Mouse (Mus musculus) CH12.LX (cell line): Measurements from ENCODE around the gene H1foo. TPM values are rescaled to one million over a fixed set of nuclear protein-coding genes. Genes with fewer than 3 reads are reported as not detected.

ENCODE experiments used
- DNase-seq: peaks from one replicate; pipeline ENCODE4 v3.0.0-alpha.2; 2013; ENCODE audit errors: extremely low read depth
- H3K27ac ChIP-seq: 2 replicates; pipeline ENCODE4 v1.5.1; 2012; ENCODE audit warnings: low read depth, mild to moderate bottlenecking, control low read depth, moderate library complexity; ENCODE audit not compliant: insufficient read depth
- H3K27me3 ChIP-seq: replicated peaks from 2 replicates; pipeline ENCODE3; 2012; ENCODE audit warnings: inconsistent platforms
- H3K36me3 ChIP-seq, 2 experiments: replicated peaks in 1 of 2; 2 replicates each; pipeline versions ENCODE3 to v1.6.1; 2012; ENCODE audit warnings: inconsistent platforms in 1 of 2, low read length in 1 of 2, mild to moderate bottlenecking in 1 of 2, mixed read lengths in 1 of 2, moderate library complexity in 1 of 2; ENCODE audit not compliant: control insufficient read depth in 1 of 2, insufficient read depth in 1 of 2
- H3K4me1 ChIP-seq, 2 experiments: 2 replicates each; pipeline ENCODE4 v1.6.1; 2012; ENCODE audit warnings: inconsistent platforms in 1 of 2, moderate library complexity in 1 of 2; ENCODE audit not compliant: insufficient read depth in 2 of 2, control insufficient read depth in 1 of 2
- H3K4me2 ChIP-seq: 2 replicates; pipeline ENCODE4 v1.6.1; 2012; ENCODE audit warnings: low read depth, mild to moderate bottlenecking, control low read depth; ENCODE audit not compliant: poor library complexity, insufficient read depth, severe bottlenecking
- H3K4me3 ChIP-seq, 3 experiments: fragments of 150-350 bp in 1 of 3; sonication (generic) in 1 of 3; replicated peaks in 1 of 3; 2 replicates each; pipeline versions ENCODE3 to v1.5.1; 2011 to 2012; ENCODE audit warnings: low read depth in 2 of 3, low read length in 2 of 3, mild to moderate bottlenecking in 2 of 3, moderate library complexity in 2 of 3, control low read depth in 1 of 3, improper control_type of control experiment in 1 of 3, inconsistent platforms in 1 of 3, mixed read lengths in 1 of 3; ENCODE audit not compliant: poor library complexity in 1 of 3
- H3K79me2 ChIP-seq: replicated peaks from 2 replicates; pipeline ENCODE4 v1.6.1; 2012; ENCODE audit warnings: mild to moderate bottlenecking, moderate library complexity; ENCODE audit not compliant: control insufficient read depth, poor library complexity, insufficient read depth, severe bottlenecking; ENCODE audit errors: extremely low read depth
- H3K9ac ChIP-seq: 2 replicates; pipeline ENCODE4 v1.6.1; 2012; ENCODE audit warnings: low read depth, mild to moderate bottlenecking, control low read depth, moderate library complexity; ENCODE audit not compliant: insufficient read depth
- H3K9me3 ChIP-seq: replicated peaks from 2 replicates; pipeline ENCODE3; 2012; ENCODE audit warnings: low read length, inconsistent platforms, mixed read lengths
- E2F4 ChIP-seq: IDR thresholded peaks from 2 replicates; pipeline ENCODE4 v1.6.1; 2011; ENCODE audit warnings: low read depth, low read length, improper control_type of control experiment; ENCODE audit not compliant: insufficient replicate concordance
- ELF1 ChIP-seq: IDR thresholded peaks from 2 replicates; pipeline ENCODE4 v1.6.1; 2014; ENCODE audit warnings: low read depth, mild to moderate bottlenecking, inconsistent platforms, low read length, improper control_type of control experiment
- EP300 ChIP-seq: IDR thresholded peaks from 2 replicates; pipeline ENCODE4 v1.6.1; 2011; ENCODE audit warnings: low read length, improper control_type of control experiment
- GABPA ChIP-seq: IDR thresholded peaks from 2 replicates; pipeline ENCODE4 v1.6.1; 2012; ENCODE audit warnings: low read depth, low read length, improper control_type of control experiment, inconsistent platforms; ENCODE audit not compliant: insufficient replicate concordance
- HCFC1 ChIP-seq: IDR thresholded peaks from 2 replicates; pipeline ENCODE4 v1.6.1; 2012; ENCODE audit warnings: low read depth, mild to moderate bottlenecking, inconsistent platforms, low read length, improper control_type of control experiment
- IRF4 ChIP-seq: IDR thresholded peaks from 2 replicates; pipeline ENCODE4 v1.6.1; 2014; ENCODE audit warnings: low read depth, mild to moderate bottlenecking, inconsistent platforms, low read length, improper control_type of control experiment
- MAFK ChIP-seq: IDR thresholded peaks from 2 replicates; pipeline ENCODE4 v1.6.1; 2011; ENCODE audit warnings: low read length, improper control_type of control experiment; ENCODE audit not compliant: insufficient replicate concordance
- MAX ChIP-seq: IDR thresholded peaks from 2 replicates; pipeline ENCODE4 v1.6.1; 2011; ENCODE audit warnings: low read length, improper control_type of control experiment
- MAZ ChIP-seq: IDR thresholded peaks from 2 replicates; pipeline ENCODE4 v1.6.1; 2012; ENCODE audit warnings: low read depth, mild to moderate bottlenecking, inconsistent platforms, low read length, improper control_type of control experiment, moderate library complexity
- MXI1 ChIP-seq: IDR thresholded peaks from 2 replicates; pipeline ENCODE4 v1.6.1; 2011; ENCODE audit warnings: mild to moderate bottlenecking, low read depth, low read length, improper control_type of control experiment
- MYC ChIP-seq: IDR thresholded peaks from 2 replicates; pipeline ENCODE4 v1.6.1; 2011; ENCODE audit warnings: low read depth, mild to moderate bottlenecking, improper control_type of control experiment, low read length
- NELFE ChIP-seq: IDR thresholded peaks from 2 replicates; pipeline ENCODE4 v1.6.1; 2011; ENCODE audit warnings: low read depth, low read length, improper control_type of control experiment
- POLR2AphosphoS2 ChIP-seq: IDR thresholded peaks from 2 replicates; pipeline ENCODE4 v1.6.1; 2011; ENCODE audit warnings: low read depth, low read length, improper control_type of control experiment
- SMC3 ChIP-seq: IDR thresholded peaks from 2 replicates; pipeline ENCODE4 v1.6.1; 2011; ENCODE audit warnings: low read depth, low read length, improper control_type of control experiment
- TBP ChIP-seq: conservative IDR thresholded peaks from 2 replicates; pipeline ENCODE4 v1.6.1; 2011; ENCODE audit warnings: low read depth, low read length, improper control_type of control experiment
- ZC3H11A ChIP-seq: IDR thresholded peaks from 2 replicates; pipeline ENCODE4 v1.6.1; 2012; ENCODE audit warnings: low read depth, mild to moderate bottlenecking, inconsistent platforms, low read length, improper control_type of control experiment
- dilution Hi-C: fragments of 300-500 bp; cut with MboI; formaldehyde crosslinking; loops from 2 replicates; pipeline ENCODE4 v1.14.3; 2020; ENCODE audit warnings: low sequenced_read_pairs; ENCODE audit not compliant: extremely low pct_unique_long_range_greater_than_20kb, extremely low pct_ligation_motif_present
- in situ Hi-C: fragments of 300-500 bp; cut with MboI; formaldehyde crosslinking; loops from 3 replicates; pipeline ENCODE4 v1.14.3; 2019; ENCODE audit warnings: low sequenced_read_pairs, low pct_ligation_motif_present, low pct_unique_long_range_greater_than_20kb, mixed read lengths
- polyA plus RNA-seq: library from polyadenylated mRNA; unstranded; fragments of >175 nt; gene quantifications from 2 replicates; pipeline ENCODE4 v1.2.1, GENCODE M21; 2012; ENCODE audit warnings: low read depth; ENCODE audit not compliant: insufficient read length
- total RNA-seq, 2 experiments: library from RNA; depleted of rRNA; stranded (reverse); fragments of 300-350 nt in 1 of 2; fragments of >200 nt in 1 of 2; gene quantifications; 2 replicates each; pipeline ENCODE4 v1.2.3; 2012 to 2014

The H1foo gene
- total and polyA plus RNA-seq, 3 experiments, result 0.77 to 1.0 (median 0.89) TPM

- in situ Hi-C loops, result loop anchor here (5.0 kb wide), 1 partner anchor 96 kb away; no protein-coding TSS in a partner anchor
- H3K27me3 ChIP-seq, result peaks cover 5% of the 10 kb centered on the region
- no peaks in the 10 kb centered on the region for H3K9me3 ChIP-seq
- H3K27ac ChIP-seq, result no peak overlapping the region
- dilution Hi-C loops, result no loop called here
- DNase-seq, result no peak
- H3K9ac ChIP-seq, result no peak overlapping the region
- no peak overlapping the region for H3K4me2 ChIP-seq
- H3K4me1 ChIP-seq, result peaks cover 36 to 65% of the 10 kb centered on the region in 2 experiments
- no peaks in the 10 kb centered on the region for H3K36me3 ChIP-seq
- no peak for TF ChIP-seq IRF4
- no peak for TF ChIP-seq SMC3
- TF ChIP-seq MXI1, result no peak
- TF ChIP-seq MAFK, result no peak
- TF ChIP-seq POLR2AphosphoS2, result no peak
- TF ChIP-seq E2F4, result no peak
- no peak for TF ChIP-seq EP300
- no peak for TF ChIP-seq ZC3H11A
- TF ChIP-seq TBP, result no peak
- TF ChIP-seq HCFC1, result no peak
- no peak for TF ChIP-seq MAZ
- no peak for TF ChIP-seq MAX
- TF ChIP-seq MYC, result no peak
- peaks cover 4% of the 10 kb centered on the region for H3K79me2 ChIP-seq
- H3K4me3 ChIP-seq, result no peak overlapping the region
Observed at GRCm38 (mm10) chr6:115998758-115999157, 54.0 kb downstream of the H1foo start.

GRCm38 (mm10) chr6:115999227-115999626, 54.5 kb downstream of the H1foo start:
- dilution Hi-C loops (no loop called here), in situ Hi-C loops (loop anchor here (5.0 kb wide), 1 partner anchor 97 kb away; no protein-coding TSS in a partner anchor)
- Histone ChIP-seq H3K27me3 (peaks cover under 1% of the 10 kb centered on the region), H3K9ac (no peak overlapping the region), H3K27ac (no peak overlapping the region), H3K79me2 (no peaks in the 10 kb centered on the region; the same call in 1 of the 2 replicates), H3K4me2 (no peak overlapping the region), H3K4me3 (no peak overlapping the region), H3K4me1 (peaks cover 38 to 67% of the 10 kb centered on the region in 2 experiments), H3K9me3 (no peaks in the 10 kb centered on the region), H3K36me3 (no peaks in the 10 kb centered on the region)
- TF ChIP-seq GABPA (no peak), MXI1 (no peak), MAFK (no peak), ELF1 (0 out of 2 replicates have a peak, but pooled peaks have one; percentile 26), NELFE (no peak)
- DNase-seq, result no peak

Other genes with a start within 250 kb of the H1foo start
- gene Tmem40, start 182.5 kb upstream of the H1foo start, total RNA-seq (2012; rRNA removed), result not detected in 2 replicates
- not detected in 2 replicates for gene Tmem40, start 182.5 kb upstream of the H1foo start, total RNA-seq (2014; rRNA removed)
- gene Tmem40, start 182.5 kb upstream of the H1foo start, polyA plus RNA-seq, result not detected in 2 replicates
- gene Cand2, start 170.4 kb upstream of the H1foo start, total RNA-seq (2012; rRNA removed), result 7.8 and 8.5 TPM in 2 replicates
- gene Cand2, start 170.4 kb upstream of the H1foo start, total RNA-seq (2014; rRNA removed), result 3.6 and 3.9 TPM in 2 replicates
- 14.2 and 17.1 TPM in 2 replicates for gene Cand2, start 170.4 kb upstream of the H1foo start, polyA plus RNA-seq
- 5,179 and 5,276 TPM in 2 replicates for gene Rpl32, start 136.2 kb upstream of the H1foo start, total RNA-seq (2012; rRNA removed)
- 7,033 and 7,473 TPM in 2 replicates for gene Rpl32, start 136.2 kb upstream of the H1foo start, total RNA-seq (2014; rRNA removed)
- gene Rpl32, start 136.2 kb upstream of the H1foo start, polyA plus RNA-seq, result 3,370 and 3,898 TPM in 2 replicates
- 0.04 and 0.13 TPM in 2 replicates for gene Efcab12, start 106.5 kb upstream of the H1foo start, total RNA-seq (2012; rRNA removed)
- gene Efcab12, start 106.5 kb upstream of the H1foo start, total RNA-seq (2014; rRNA removed), result 0.08 and 0.12 TPM in 2 replicates
- gene Efcab12, start 106.5 kb upstream of the H1foo start, polyA plus RNA-seq, result 0.54 and 0.60 TPM in 2 replicates
- gene Mbd4, start 91.6 kb upstream of the H1foo start, total RNA-seq (2012; rRNA removed), result 6.8 and 7.3 TPM in 2 replicates
- gene Mbd4, start 91.6 kb upstream of the H1foo start, total RNA-seq (2014; rRNA removed), result 11.3 and 12.2 TPM in 2 replicates
- gene Mbd4, start 91.6 kb upstream of the H1foo start, polyA plus RNA-seq, result 7.9 and 8.6 TPM in 2 replicates
- gene Ift122, start 91.5 kb upstream of the H1foo start, total RNA-seq (2012; rRNA removed), result 8.8 and 14.1 TPM in 2 replicates
- gene Ift122, start 91.5 kb upstream of the H1foo start, total RNA-seq (2014; rRNA removed), result 5.9 and 7.9 TPM in 2 replicates
- gene Ift122, start 91.5 kb upstream of the H1foo start, polyA plus RNA-seq, result 6.9 and 8.6 TPM in 2 replicates
- gene Rho, start 13.2 kb upstream of the H1foo start, total RNA-seq (2012; rRNA removed), result 0.04 and 0.17 TPM in 2 replicates
- 0.04 TPM in 1 of 2 replicates, not detected in the other for gene Rho, start 13.2 kb upstream of the H1foo start, total RNA-seq (2014; rRNA removed)
- gene Rho, start 13.2 kb upstream of the H1foo start, polyA plus RNA-seq, result not detected in 2 replicates
- gene Plxnd1, start 50.1 kb downstream of the H1foo start, total RNA-seq (2012; rRNA removed), result 69.2 and 73.8 TPM in 2 replicates
- 20.4 and 27.7 TPM in 2 replicates for gene Plxnd1, start 50.1 kb downstream of the H1foo start, total RNA-seq (2014; rRNA removed)
- 49.3 and 63.2 TPM in 2 replicates for gene Plxnd1, start 50.1 kb downstream of the H1foo start, polyA plus RNA-seq
- gene Tmcc1, start 248.5 kb downstream of the H1foo start, total RNA-seq (2012; rRNA removed), result 52.6 and 60.8 TPM in 2 replicates
- 3.6 and 3.9 TPM in 2 replicates for gene Tmcc1, start 248.5 kb downstream of the H1foo start, total RNA-seq (2014; rRNA removed)
- gene Tmcc1, start 248.5 kb downstream of the H1foo start, polyA plus RNA-seq, result 3.7 TPM in 2 replicates